Mouse (Mus musculus): ENCODE results near the gene Smco1. TPM values are rescaled to one million over a fixed set of nuclear protein-coding genes. Genes with fewer than 3 reads are reported as not detected.
"Not testable (repeated sequence)": the region's sequence is repeated elsewhere in the genome, so short reads cannot be mapped to it uniquely, and the experiment has no call there.

Smco1 gene
- 0.17 and 0.20 TPM in 2 replicates for polyA plus RNA-seq (2015; fragmentation: Nextera tagmentation; extraction: Ambion mirVana)

GRCm38 (mm10) chr16:32271291-32271690 lies at the start of gene Smco1:
Smco1 (plus strand) TSS chr16:32271468.
- Histone ChIP-seq H3K4me1 (no peaks in the 10 kb centered on the region), H3K9me3 (no peaks in the 10 kb centered on the region), H3K36me3 (no peaks in the 10 kb centered on the region), H3K4me3 (no peak within 1 kb of the TSS), H3K27ac (replicated peaks) (no peak within 1 kb of the TSS), H3K27me3 (replicated peaks) (no peaks in the 10 kb centered on the region), H3K9ac (no peak within 1 kb of the TSS), H3K4me2 (no peak within 1 kb of the TSS)
- no peak for ATAC-seq (ENCODE audit: extremely low read depth, insufficient number of reproducible peaks, low FRiP score, low TSS enrichment)
- WGBS: 68% methylated on average over 11 of the region's 11 CpGs

GRCm38 (mm10) chr16:32221803-32222202 lies 49.5 kb upstream of the Smco1 start:
- no peak overlapping the region for H3K9ac ChIP-seq
- H3K27ac ChIP-seq (replicated peaks): no peak overlapping the region
- WGBS: 74% methylated on average over 4 of the region's 4 CpGs
- H3K4me3 ChIP-seq: no peak overlapping the region
- no peaks in the 10 kb centered on the region for H3K4me1 ChIP-seq
- H3K4me2 ChIP-seq: no peak overlapping the region
- H3K36me3 ChIP-seq: no peaks in the 10 kb centered on the region
- H3K9me3 ChIP-seq: no peaks in the 10 kb centered on the region
- ATAC-seq (ENCODE audit: extremely low read depth, insufficient number of reproducible peaks, low FRiP score, low TSS enrichment): no peak
- H3K27me3 ChIP-seq (replicated peaks): no peaks in the 10 kb centered on the region

- Histone ChIP-seq H3K27me3 (replicated peaks) (no peaks in the 10 kb centered on the region), H3K4me2 (no peak overlapping the region), H3K4me3 (no peak overlapping the region), H3K4me1 (no peaks in the 10 kb centered on the region), H3K27ac (replicated peaks) (no peak overlapping the region), H3K36me3 (no peaks in the 10 kb centered on the region), H3K9ac (no peak overlapping the region), H3K9me3 (no peaks in the 10 kb centered on the region)
- ATAC-seq (ENCODE audit: extremely low read depth, insufficient number of reproducible peaks, low FRiP score, low TSS enrichment): no peak
These were observed 48.9 kb upstream of the Smco1 start for GRCm38 (mm10) chr16:32222399-32222798.

- not testable (repeated sequence) for H3K4me2 ChIP-seq; H3K9ac ChIP-seq; ATAC-seq (ENCODE audit: extremely low read depth, insufficient number of reproducible peaks, low FRiP score, low TSS enrichment); H3K4me3 ChIP-seq; H3K9me3 ChIP-seq; H3K27me3 ChIP-seq (replicated peaks)
- WGBS: 56% methylated on average over 3 of the region's 3 CpGs
- H3K27ac ChIP-seq (replicated peaks): 0 out of 2 replicates have a peak overlapping the region, but pooled peaks have one; percentile 42
- H3K4me1 ChIP-seq: peaks cover 26% of the 10 kb centered on the region
- H3K36me3 ChIP-seq: peaks cover 62% of the 10 kb centered on the region
These were observed 39.2 kb upstream of the Smco1 start for GRCm38 (mm10) chr16:32232050-32232449.

GRCm38 (mm10) chr16:32237930-32238680 lies 33.2 kb upstream of the Smco1 start:
- Histone ChIP-seq H3K4me1 (peaks cover 44% of the 10 kb centered on the region), H3K9ac (0 out of 2 replicates have a peak overlapping the region, but pooled peaks have one; percentile 25), H3K27ac (replicated peaks) (peak overlapping the region; percentile 91), H3K4me2 (peak overlapping the region; percentile 28; the same call in 1 of the 2 replicates), H3K36me3 (peaks cover 54% of the 10 kb centered on the region), H3K4me3 (no peak overlapping the region), H3K9me3 (no peaks in the 10 kb centered on the region), H3K27me3 (replicated peaks) (no peaks in the 10 kb centered on the region)
- no peak; the same call in 1 of the 2 replicates for ATAC-seq (ENCODE audit: extremely low read depth, insufficient number of reproducible peaks, low FRiP score, low TSS enrichment)
- 52% methylated on average over 19 of the region's 19 CpGs for WGBS

GRCm38 (mm10) chr16:32239428-32240312 lies 31.6 kb upstream of the Smco1 start:
- 61% methylated on average over 2 of the region's 2 CpGs for WGBS
- Histone ChIP-seq H3K4me3 (no peak overlapping the region), H3K4me1 (peaks cover 49% of the 10 kb centered on the region), H3K27ac (replicated peaks) (peak overlapping the region; percentile 57), H3K9ac (no peak overlapping the region), H3K36me3 (peaks cover 40% of the 10 kb centered on the region), H3K9me3 (no peaks in the 10 kb centered on the region), H3K4me2 (no peak overlapping the region), H3K27me3 (replicated peaks) (no peaks in the 10 kb centered on the region)
- no peak for ATAC-seq (ENCODE audit: extremely low read depth, insufficient number of reproducible peaks, low FRiP score, low TSS enrichment)

GRCm38 (mm10) chr16:32243901-32244300 lies 27.4 kb upstream of the Smco1 start:
- no peak for ATAC-seq (ENCODE audit: extremely low read depth, insufficient number of reproducible peaks, low FRiP score, low TSS enrichment)
- Histone ChIP-seq H3K27me3 (replicated peaks) (no peaks in the 10 kb centered on the region), H3K4me2 (no peak overlapping the region), H3K9ac (no peak overlapping the region), H3K4me1 (peaks cover 49% of the 10 kb centered on the region), H3K36me3 (peaks cover 7% of the 10 kb centered on the region), H3K27ac (replicated peaks) (no peak overlapping the region), H3K9me3 (no peaks in the 10 kb centered on the region), H3K4me3 (no peak overlapping the region)
- WGBS: 63% methylated on average over 3 of the region's 3 CpGs

- Histone ChIP-seq H3K4me1 (peaks cover 39% of the 10 kb centered on the region), H3K9me3 (no peaks in the 10 kb centered on the region), H3K4me2 (peak overlapping the region; percentile 87), H3K4me3 (peak overlapping the region; percentile 83), H3K27ac (replicated peaks) (peak overlapping the region; percentile 94), H3K36me3 (no peaks in the 10 kb centered on the region), H3K27me3 (replicated peaks) (no peaks in the 10 kb centered on the region), H3K9ac (peak overlapping the region; percentile 94)
- WGBS: under 1% methylated on average over 35 of the region's 41 CpGs
- peak; percentile 33 for ATAC-seq (ENCODE audit: extremely low read depth, insufficient number of reproducible peaks, low FRiP score, low TSS enrichment)
These were observed 24.9 kb upstream of the Smco1 start for GRCm38 (mm10) chr16:32246351-32246791.

GRCm38 (mm10) chr16:32246952-32247370 lies 24.3 kb upstream of the Smco1 start, which contains the start of the genes Fbxo45 and Wdr53:
Fbxo45 (minus strand) TSS chr16:32247158.
Wdr53 (plus strand) TSS chr16:32247227.
- WGBS: under 1% methylated on average over 48 of the region's 48 CpGs

GRCm38 (mm10) chr16:32264225-32264624 lies 7.0 kb upstream of the Smco1 start:
- not testable (repeated sequence) for H3K4me2 ChIP-seq; H3K9me3 ChIP-seq; ATAC-seq (ENCODE audit: extremely low read depth, insufficient number of reproducible peaks, low FRiP score, low TSS enrichment); H3K36me3 ChIP-seq; H3K9ac ChIP-seq; H3K27ac ChIP-seq (replicated peaks); H3K27me3 ChIP-seq (replicated peaks); H3K4me1 ChIP-seq; H3K4me3 ChIP-seq
- 74% methylated on average over 2 of the region's 2 CpGs for WGBS

More at GRCm38 (mm10) chr16:32246952-32247370, 24.3 kb upstream of the Smco1 start, which contains the start of the genes Fbxo45 and Wdr53:
- Histone ChIP-seq H3K27me3 (replicated peaks) (no peaks in the 10 kb centered on the region), H3K36me3 (peaks cover 3% of the 10 kb centered on the region), H3K9me3 (no peaks in the 10 kb centered on the region), H3K27ac (replicated peaks) (peak within 1 kb of the TSS; percentile 94), H3K9ac (peak within 1 kb of the TSS; percentile 94), H3K4me2 (peak within 1 kb of the TSS; percentile 87), H3K4me1 (peaks cover 36% of the 10 kb centered on the region), H3K4me3 (peak within 1 kb of the TSS; percentile 83)
- peak; percentile 96 for ATAC-seq (ENCODE audit: extremely low read depth, insufficient number of reproducible peaks, low FRiP score, low TSS enrichment)

- no peak overlapping the region for H3K27ac ChIP-seq (replicated peaks)
- H3K27me3 ChIP-seq (replicated peaks): no peaks in the 10 kb centered on the region
- peaks cover 6% of the 10 kb centered on the region for H3K4me1 ChIP-seq
- no peak overlapping the region for H3K4me2 ChIP-seq
- no peaks in the 10 kb centered on the region for H3K9me3 ChIP-seq
- H3K9ac ChIP-seq: no peak overlapping the region
- no peak overlapping the region for H3K4me3 ChIP-seq
- H3K36me3 ChIP-seq: no peaks in the 10 kb centered on the region
- ATAC-seq (ENCODE audit: extremely low read depth, insufficient number of reproducible peaks, low FRiP score, low TSS enrichment): no peak
- 51% methylated on average over 9 of the region's 9 CpGs for WGBS
These were observed 2.1 kb downstream of the Smco1 start for GRCm38 (mm10) chr16:32273338-32273737.
